Mouse (Mus musculus): ENCODE results near the gene Nat8f6. TPM values are rescaled to one million over a fixed set of nuclear protein-coding genes. Genes with fewer than 3 reads are reported as not detected.
"Not testable (repeated sequence)": the region's sequence is repeated elsewhere in the genome, so short reads cannot be mapped to it uniquely, and the experiment has no call there.

The Nat8f6 gene
- not detected in 2 replicates for polyA plus RNA-seq (2015; fragmentation: Nextera tagmentation; extraction: Ambion mirVana)

- H3K4me3 ChIP-seq (replicated peaks), result no peak within 1 kb of the TSS
- no peak within 1 kb of the TSS for H3K4me2 ChIP-seq
- no peak within 1 kb of the TSS for H3K9ac ChIP-seq
- no peaks in the 10 kb centered on the region for H3K4me1 ChIP-seq
- no peak for ATAC-seq (ENCODE audit: insufficient read depth, low FRiP score, low read depth)
- no peaks in the 10 kb centered on the region for H3K9me3 ChIP-seq
- H3K27me3 ChIP-seq (replicated peaks), result no peaks in the 10 kb centered on the region
- 77% methylated on average over 5 of the region's 5 CpGs for WGBS
- H3K36me3 ChIP-seq, result no peaks in the 10 kb centered on the region
- H3K27ac ChIP-seq, result no peak within 1 kb of the TSS
Measured at GRCm38 (mm10) chr6:85820837-85821236, at the start of gene Nat8f6, which contains the start of gene Nat8f5. TSS of gene Nat8f6 (minus strand) at chr6:85820954. TSS of gene Nat8f5 (minus strand) at chr6:85820972.

- not testable (repeated sequence) for H3K4me2 ChIP-seq; H3K36me3 ChIP-seq; H3K4me1 ChIP-seq; H3K4me3 ChIP-seq (replicated peaks); H3K27me3 ChIP-seq (replicated peaks); H3K9ac ChIP-seq; H3K9me3 ChIP-seq; ATAC-seq (ENCODE audit: insufficient read depth, low FRiP score, low read depth); H3K27ac ChIP-seq
- WGBS, result 68% methylated on average over 5 of the region's 5 CpGs
Measured at GRCm38 (mm10) chr6:85869006-85869405, 48.3 kb upstream of the Nat8f6 start, which contains the start of gene Nat8f2. TSS of gene Nat8f2 (minus strand) at chr6:85869158.

GRCm38 (mm10) chr6:85867726-85868690 is 47.3 kb upstream of the Nat8f6 start:
- Histone ChIP-seq H3K9me3 (no peaks in the 10 kb centered on the region), H3K9ac (no peak overlapping the region), H3K27me3 (replicated peaks) (no peaks in the 10 kb centered on the region), H3K27ac (no peak overlapping the region), H3K4me3 (replicated peaks) (no peak overlapping the region), H3K4me1 (no peaks in the 10 kb centered on the region), H3K36me3 (no peaks in the 10 kb centered on the region), H3K4me2 (no peak overlapping the region)
- WGBS, result 80% methylated on average over 8 of the region's 8 CpGs
- no peak for ATAC-seq (ENCODE audit: insufficient read depth, low FRiP score, low read depth)

GRCm38 (mm10) chr6:85866995-85867394 is 46.2 kb upstream of the Nat8f6 start:
- 65% methylated on average over 1 of the region's 1 CpGs for WGBS
- not testable (repeated sequence) for H3K27me3 ChIP-seq (replicated peaks); H3K4me1 ChIP-seq

DNA sequence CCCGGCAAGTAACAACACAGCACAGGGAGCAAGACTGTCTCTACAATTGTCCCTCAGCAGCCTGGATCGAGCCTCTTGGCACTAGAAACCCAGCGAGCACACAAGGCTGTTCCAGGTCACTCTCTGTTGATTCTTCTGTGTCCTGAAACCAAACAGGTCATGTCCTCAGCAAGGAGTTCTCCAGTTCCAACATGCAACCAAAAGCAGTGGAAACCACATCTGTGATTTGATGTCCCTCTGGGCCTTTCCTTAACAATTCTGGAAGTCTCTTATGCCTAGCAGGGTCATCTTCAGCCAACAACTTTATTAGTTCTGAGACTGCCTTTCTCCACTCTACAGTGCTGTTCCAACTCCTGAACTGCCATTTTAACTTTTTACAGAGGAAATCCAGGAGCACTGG is 45.4 kb upstream of the Nat8f6 start:
- H3K27me3 ChIP-seq (replicated peaks); H3K27ac ChIP-seq; H3K4me3 ChIP-seq (replicated peaks); H3K4me1 ChIP-seq; H3K9ac ChIP-seq; H3K4me2 ChIP-seq; H3K9me3 ChIP-seq; H3K36me3 ChIP-seq; ATAC-seq (ENCODE audit: insufficient read depth, low FRiP score, low read depth): not testable (repeated sequence)
- WGBS, result 81% methylated on average over 3 of the region's 3 CpGs

More at GRCm38 (mm10) chr6:85866995-85867394, 46.2 kb upstream of the Nat8f6 start:
- not testable (repeated sequence) for ATAC-seq (ENCODE audit: insufficient read depth, low FRiP score, low read depth); H3K27ac ChIP-seq; H3K9ac ChIP-seq; H3K4me3 ChIP-seq (replicated peaks); H3K4me2 ChIP-seq; H3K9me3 ChIP-seq; H3K36me3 ChIP-seq

GRCm38 (mm10) chr6:85864900-85865639 is 44.3 kb upstream of the Nat8f6 start:
- ATAC-seq (ENCODE audit: insufficient read depth, low FRiP score, low read depth); H3K4me3 ChIP-seq (replicated peaks); H3K4me2 ChIP-seq; H3K9me3 ChIP-seq; H3K4me1 ChIP-seq; H3K36me3 ChIP-seq; H3K9ac ChIP-seq; H3K27ac ChIP-seq; H3K27me3 ChIP-seq (replicated peaks): not testable (repeated sequence)
- 54% methylated on average over 6 of the region's 7 CpGs for WGBS

DNA sequence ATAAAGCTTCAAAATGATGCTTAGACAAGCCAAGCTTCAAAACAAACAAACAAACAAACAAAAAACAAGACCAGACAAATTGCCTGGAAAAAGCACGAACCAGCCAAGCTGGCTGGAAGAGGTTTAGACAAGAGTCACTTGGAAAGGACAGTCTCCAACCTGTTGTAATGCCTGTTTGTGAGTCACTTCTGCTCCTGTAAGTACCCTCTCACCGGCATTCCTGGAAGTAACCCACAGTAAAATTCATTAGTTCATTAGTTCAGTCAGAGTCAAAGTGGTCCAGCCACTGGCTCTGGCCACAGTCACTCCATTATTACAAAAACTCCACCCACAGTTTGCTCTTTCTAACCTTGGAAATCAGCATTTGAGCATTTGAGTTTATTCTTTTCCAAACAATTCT is 43.1 kb upstream of the Nat8f6 start:
- 88% methylated on average over 2 of the region's 2 CpGs for WGBS
- Histone ChIP-seq H3K4me1 (no peaks in the 10 kb centered on the region), H3K27ac (no peak overlapping the region), H3K36me3 (no peaks in the 10 kb centered on the region), H3K9me3 (no peaks in the 10 kb centered on the region), H3K4me3 (replicated peaks) (no peak overlapping the region), H3K4me2 (no peak overlapping the region), H3K27me3 (replicated peaks) (no peaks in the 10 kb centered on the region), H3K9ac (no peak overlapping the region)
- ATAC-seq (ENCODE audit: insufficient read depth, low FRiP score, low read depth), result no peak

DNA sequence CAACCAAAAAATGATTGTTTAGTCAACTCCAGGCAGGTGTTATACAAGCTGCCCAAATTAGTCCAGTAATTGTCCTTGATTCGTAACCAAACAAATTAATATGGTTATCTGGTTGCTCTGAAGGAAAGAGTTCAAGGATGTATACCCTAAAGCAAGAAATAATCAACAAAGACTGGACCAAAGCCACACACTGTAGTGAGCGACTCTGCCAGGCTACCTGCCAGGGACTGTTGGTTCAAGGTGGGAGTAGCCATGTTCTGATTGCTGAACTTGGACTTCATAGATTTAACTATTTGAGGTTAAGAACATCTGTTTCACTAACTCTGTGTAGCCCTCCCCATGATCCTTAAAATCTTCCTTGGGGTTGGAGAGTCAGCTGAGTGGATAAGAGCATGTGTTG is 42.4 kb upstream of the Nat8f6 start:
- Histone ChIP-seq H3K4me1 (no peaks in the 10 kb centered on the region), H3K27ac (no peak overlapping the region), H3K4me3 (replicated peaks) (no peak overlapping the region), H3K9me3 (no peaks in the 10 kb centered on the region), H3K27me3 (replicated peaks) (no peaks in the 10 kb centered on the region), H3K4me2 (no peak overlapping the region), H3K36me3 (no peaks in the 10 kb centered on the region), H3K9ac (no peak overlapping the region)
- no peak for ATAC-seq (ENCODE audit: insufficient read depth, low FRiP score, low read depth)
- 75% methylated on average over 2 of the region's 2 CpGs for whole genome bisulfite sequencing

- Histone ChIP-seq H3K9ac (no peak overlapping the region), H3K4me1 (no peaks in the 10 kb centered on the region), H3K9me3 (no peaks in the 10 kb centered on the region), H3K27me3 (replicated peaks) (no peaks in the 10 kb centered on the region), H3K27ac (no peak overlapping the region), H3K4me2 (no peak overlapping the region), H3K36me3 (no peaks in the 10 kb centered on the region), H3K4me3 (replicated peaks) (no peak overlapping the region)
- 70% methylated on average over 3 of the region's 3 CpGs for whole genome bisulfite sequencing
- ATAC-seq (ENCODE audit: insufficient read depth, low FRiP score, low read depth), result no peak
Measured at GRCm38 (mm10) chr6:85862565-85862964, 41.8 kb upstream of the Nat8f6 start.

- no peak for ATAC-seq (ENCODE audit: insufficient read depth, low FRiP score, low read depth)
- Histone ChIP-seq H3K9me3 (no peaks in the 10 kb centered on the region), H3K4me3 (replicated peaks) (no peak overlapping the region), H3K4me2 (no peak overlapping the region), H3K9ac (no peak overlapping the region), H3K4me1 (no peaks in the 10 kb centered on the region), H3K36me3 (no peaks in the 10 kb centered on the region), H3K27ac (no peak overlapping the region), H3K27me3 (replicated peaks) (no peaks in the 10 kb centered on the region)
- 82% methylated on average over 3 of the region's 3 CpGs for WGBS
Measured at GRCm38 (mm10) chr6:85861247-85861646, 40.5 kb upstream of the Nat8f6 start.

DNA sequence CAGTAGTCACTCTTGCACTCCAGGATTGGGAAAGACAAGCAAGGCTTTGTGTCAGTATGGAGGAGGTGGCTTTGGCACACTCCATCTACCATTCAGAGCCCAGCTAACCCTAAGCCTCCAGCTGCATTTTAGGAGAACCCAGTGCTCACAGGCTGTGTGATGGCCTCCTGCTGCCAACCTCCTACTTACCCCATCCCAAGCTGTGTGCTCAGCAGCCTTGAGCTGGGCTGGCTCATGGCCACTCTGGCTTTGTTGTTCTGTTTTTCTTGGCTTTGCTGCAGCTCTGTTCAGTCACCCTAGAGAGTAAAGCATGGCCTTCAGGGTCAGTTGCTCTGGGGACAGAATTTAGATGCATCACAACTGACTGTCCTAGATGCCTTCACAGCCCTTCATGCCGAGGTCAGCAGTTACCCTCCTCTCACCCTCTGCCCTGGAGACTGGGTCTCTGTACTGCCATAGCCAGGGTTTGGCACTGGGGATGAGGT is 35.5 kb upstream of the Nat8f6 start:
- no peak overlapping the region for H3K4me2 ChIP-seq
- 64% methylated on average over 1 of the region's 1 CpGs for WGBS
- H3K9me3 ChIP-seq, result no peaks in the 10 kb centered on the region
- H3K9ac ChIP-seq, result no peak overlapping the region
- H3K27me3 ChIP-seq (replicated peaks), result no peaks in the 10 kb centered on the region
- no peaks in the 10 kb centered on the region for H3K36me3 ChIP-seq
- no peak overlapping the region for H3K27ac ChIP-seq
- no peak overlapping the region for H3K4me3 ChIP-seq (replicated peaks)
- H3K4me1 ChIP-seq, result no peaks in the 10 kb centered on the region
- no peak for ATAC-seq (ENCODE audit: insufficient read depth, low FRiP score, low read depth)

- no peak overlapping the region for H3K9ac ChIP-seq
- no peak overlapping the region for H3K4me3 ChIP-seq (replicated peaks)
- no peaks in the 10 kb centered on the region for H3K36me3 ChIP-seq
- ATAC-seq (ENCODE audit: insufficient read depth, low FRiP score, low read depth), result no peak
- H3K4me2 ChIP-seq, result no peak overlapping the region
- no peaks in the 10 kb centered on the region for H3K4me1 ChIP-seq
- H3K9me3 ChIP-seq, result no peaks in the 10 kb centered on the region
- no peaks in the 10 kb centered on the region for H3K27me3 ChIP-seq (replicated peaks)
- 68% methylated on average over 3 of the region's 3 CpGs for WGBS
- H3K27ac ChIP-seq, result no peak overlapping the region
Measured at GRCm38 (mm10) chr6:85853481-85853880, 32.7 kb upstream of the Nat8f6 start.

All from stomach, embryonic 15.5 days (tissue).